Mouse (Mus musculus) heart, postnatal 0 days (tissue): ENCODE measurements around the gene Plk2. TPM values are rescaled to one million over a fixed set of nuclear protein-coding genes. Genes with fewer than 3 reads are reported as not detected.

ENCODE experiments used
- ATAC-seq: fragments of 200-750 bp; cut with Nextera tagmentation; 2 replicates; pipeline ENCODE4 v1.8.0; 2017; ENCODE audit warnings: low read depth, moderate number of reproducible peaks, moderate library complexity; ENCODE audit not compliant: insufficient read depth
- DNase-seq: peaks from one replicate; pipeline ENCODE4 v3.0.0-alpha.2; 2016; ENCODE audit warnings: low spot score
- H3K27ac ChIP-seq: fragments of 300-500 bp; sonication (generic); 2 replicates; pipeline ENCODE4 v1.5.1; 2014; ENCODE audit warnings: low read depth, mild to moderate bottlenecking
- H3K27me3 ChIP-seq: fragments of 300-500 bp; sonication (generic); 2 replicates; pipeline ENCODE4 v1.6.1; 2014; ENCODE audit warnings: low read length, mixed read lengths; ENCODE audit not compliant: control insufficient read depth, insufficient read depth
- H3K36me3 ChIP-seq: fragments of 300-500 bp; sonication (generic); replicated peaks from 2 replicates; pipeline ENCODE4 v1.6.1; 2014; ENCODE audit warnings: low read length, mixed read lengths; ENCODE audit not compliant: control insufficient read depth, insufficient read depth
- H3K4me1 ChIP-seq: fragments of 300-500 bp; sonication (generic); 2 replicates; pipeline ENCODE4 v1.6.1; 2014; ENCODE audit warnings: antibody characterized with exemption; ENCODE audit not compliant: control insufficient read depth, insufficient read depth
- H3K4me2 ChIP-seq: fragments of 300-500 bp; sonication (generic); 2 replicates; pipeline ENCODE4 v1.6.1; 2014; ENCODE audit warnings: low read depth, mild to moderate bottlenecking, low read length, moderate library complexity
- H3K4me3 ChIP-seq: fragments of 300-500 bp; sonication (generic); 2 replicates; pipeline ENCODE4 v1.5.1; 2014; ENCODE audit warnings: low read depth, low read length
- H3K9ac ChIP-seq: fragments of 300-500 bp; sonication (generic); replicated peaks from 2 replicates; pipeline ENCODE4 v1.6.1; 2014; ENCODE audit warnings: low read depth, low read length, mixed read lengths
- H3K9me3 ChIP-seq: fragments of 300-500 bp; sonication (generic); replicated peaks from 2 replicates; pipeline ENCODE4 v1.6.1; 2016; ENCODE audit warnings: low read length; ENCODE audit not compliant: control insufficient read depth
- CTCF ChIP-seq: IDR thresholded peaks from 2 replicates; pipeline ENCODE4 v1.5.1; 2016; ENCODE audit warnings: antibody characterized with exemption, control low read depth, low read depth
- EP300 ChIP-seq: IDR thresholded peaks from 2 replicates; pipeline ENCODE4 v1.6.1; 2016; ENCODE audit warnings: antibody characterized with exemption, low read depth
- WGBS: fragments of 180-500 bp; shearing (Covaris S2); extraction: QIAGEN DNeasy Blood & Tissue Kit; methylation state at CpG from one replicate; pipeline ENCODE4 v1.1.7; 2014; 5-methylcytosine and 5-hydroxymethylcytosine counted together
- polyA plus RNA-seq: library from polyadenylated mRNA; unstranded; fragments of >200 nt; fragmentation: Nextera tagmentation; extraction: Ambion mirVana; gene quantifications from 2 replicates; pipeline ENCODE4 v1.2.1, GENCODE M21; 2015
- total RNA-seq: library from RNA; depleted of rRNA; stranded (reverse); fragments of >200 nt; gene quantifications from 2 replicates; pipeline ENCODE4 v1.2.3, GENCODE M21; 2014; ENCODE audit warnings: low replicate concordance

Gene Plk2
- total and polyA plus RNA-seq, 2 experiments from 2014 or later, result 54.9 to 85.4 TPM

DNA sequence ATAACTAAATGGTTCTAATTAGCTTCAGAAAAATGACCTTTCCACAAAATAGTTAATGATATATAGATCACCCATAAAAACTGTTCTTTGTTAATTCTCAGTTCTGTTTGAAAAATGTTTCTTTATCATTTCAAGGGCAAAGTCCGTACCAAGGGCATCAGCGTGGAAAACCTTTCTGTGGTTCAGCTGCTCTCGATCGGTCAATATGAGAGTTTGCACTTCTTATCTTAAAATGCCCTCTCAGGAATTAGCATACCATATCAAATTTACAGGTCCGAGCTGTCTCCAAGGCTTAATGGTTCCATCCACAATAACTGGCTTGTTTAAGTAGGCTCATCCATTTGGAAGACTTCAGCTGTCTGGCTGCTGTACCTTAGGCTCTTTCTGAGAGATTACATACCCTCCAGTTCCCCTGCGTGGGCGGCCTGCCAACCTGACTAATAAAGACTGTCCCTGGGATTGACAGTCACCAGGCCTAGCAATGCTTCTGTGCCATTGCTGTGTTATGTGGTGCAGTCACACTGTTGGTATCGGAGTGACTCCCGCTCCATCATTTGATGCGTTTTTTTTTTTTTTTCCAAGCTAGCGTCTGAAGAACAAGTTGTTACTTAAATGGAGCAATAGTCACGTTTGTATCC lies 17.8 kb downstream of the Plk2 start:
- DNase-seq (peak; percentile 55), ATAC-seq (peak; percentile 76; the same call in 1 of the 2 replicates)
- WGBS, result 35% methylated on average over 12 of the region's 12 CpGs
- Histone ChIP-seq H3K9ac (no peak overlapping the region), H3K27ac (no peak overlapping the region), H3K4me1 (no peaks in the 10 kb centered on the region; the same call in 1 of the 2 replicates), H3K9me3 (no peaks in the 10 kb centered on the region), H3K4me3 (no peak overlapping the region), H3K27me3 (no peaks in the 10 kb centered on the region), H3K36me3 (no peaks in the 10 kb centered on the region), H3K4me2 (no peak overlapping the region)
- TF ChIP-seq EP300 (no peak), CTCF (no peak)

DNA sequence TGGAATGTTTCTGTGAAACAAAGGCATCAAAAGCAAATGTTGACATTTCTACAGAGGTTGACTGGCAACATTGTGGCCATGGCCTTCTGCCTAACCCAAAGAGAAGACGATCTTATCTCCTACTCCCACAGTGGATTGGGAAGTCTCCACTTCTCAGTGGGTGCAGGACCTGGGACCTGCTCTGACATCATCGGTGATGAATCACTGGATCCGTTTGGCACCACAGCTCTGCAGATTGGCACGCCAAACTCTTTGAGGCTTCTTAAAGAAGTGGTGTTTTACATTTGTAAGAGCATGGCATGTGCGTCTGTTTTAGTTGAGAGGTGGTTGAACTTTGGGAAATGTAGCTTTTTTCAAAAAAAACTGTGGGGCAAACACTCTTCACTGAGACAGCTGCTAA lies 23.8 kb downstream of the Plk2 start:
- H3K9me3 ChIP-seq, result no peaks in the 10 kb centered on the region
- H3K27me3 ChIP-seq, result no peaks in the 10 kb centered on the region
- no peak overlapping the region for H3K4me3 ChIP-seq
- no peaks in the 10 kb centered on the region for H3K36me3 ChIP-seq
- WGBS, result 76% methylated on average over 5 of the region's 5 CpGs
- H3K4me2 ChIP-seq, result no peak overlapping the region
- TF ChIP-seq EP300 (no peak), CTCF (no peak)
- no peak overlapping the region for H3K27ac ChIP-seq
- no peak for ATAC-seq
- DNase-seq, result no peak
- no peak overlapping the region for H3K9ac ChIP-seq
- no peaks in the 10 kb centered on the region for H3K4me1 ChIP-seq

DNA sequence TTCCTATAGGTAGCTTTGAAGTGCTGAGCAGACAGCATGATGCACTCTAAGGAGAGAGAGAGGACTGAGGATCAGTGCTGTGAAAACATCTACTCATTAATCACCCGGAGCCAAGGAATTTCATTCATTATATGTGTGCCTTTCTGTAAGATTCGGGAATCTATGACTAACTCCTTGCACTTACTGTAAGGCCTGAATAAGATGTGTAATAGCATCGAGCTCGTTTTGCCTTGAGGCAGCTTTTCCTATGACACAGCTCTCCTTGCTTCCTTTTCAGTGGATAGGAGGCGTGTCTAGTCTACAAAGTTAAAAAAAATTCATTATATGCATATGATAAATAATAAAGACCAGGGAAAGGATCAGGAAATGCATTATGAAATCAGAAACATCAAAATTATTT lies 24.8 kb downstream of the Plk2 start:
- Histone ChIP-seq H3K27ac (no peak overlapping the region), H3K9me3 (no peaks in the 10 kb centered on the region), H3K4me3 (no peak overlapping the region), H3K9ac (no peak overlapping the region), H3K4me2 (no peak overlapping the region), H3K36me3 (no peaks in the 10 kb centered on the region), H3K4me1 (no peaks in the 10 kb centered on the region), H3K27me3 (no peaks in the 10 kb centered on the region)
- ATAC-seq (no peak), DNase-seq (no peak)
- WGBS, result 68% methylated on average over 5 of the region's 5 CpGs
- no peak for TF ChIP-seq CTCF
- TF ChIP-seq EP300, result no peak

DNA sequence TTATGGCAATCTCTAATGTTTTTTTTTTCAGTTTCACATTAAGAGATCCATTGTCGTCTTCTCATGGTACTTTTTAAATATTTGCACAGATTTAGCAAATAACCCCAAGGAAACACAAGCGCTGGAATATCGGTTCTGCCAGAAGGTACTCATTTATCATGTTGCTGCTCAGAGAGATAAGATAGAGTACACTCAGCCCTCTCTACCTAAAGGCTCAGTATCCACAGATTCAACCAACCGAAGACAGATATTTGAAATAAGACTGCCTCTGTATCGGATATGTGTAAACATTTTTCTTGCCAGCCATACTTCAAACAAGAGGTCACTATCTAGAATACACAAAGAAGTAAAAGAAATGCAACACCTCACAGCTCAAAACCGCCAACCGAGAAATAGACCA lies 27.6 kb downstream of the Plk2 start:
- 59% methylated on average over 7 of the region's 7 CpGs for WGBS
- Histone ChIP-seq H3K27ac (no peak overlapping the region), H3K4me1 (no peaks in the 10 kb centered on the region), H3K27me3 (no peaks in the 10 kb centered on the region), H3K4me3 (no peak overlapping the region), H3K4me2 (no peak overlapping the region), H3K9ac (no peak overlapping the region), H3K36me3 (no peaks in the 10 kb centered on the region), H3K9me3 (no peaks in the 10 kb centered on the region)
- TF ChIP-seq CTCF (no peak), EP300 (no peak)
- DNase-seq (no peak), ATAC-seq (no peak)

DNA sequence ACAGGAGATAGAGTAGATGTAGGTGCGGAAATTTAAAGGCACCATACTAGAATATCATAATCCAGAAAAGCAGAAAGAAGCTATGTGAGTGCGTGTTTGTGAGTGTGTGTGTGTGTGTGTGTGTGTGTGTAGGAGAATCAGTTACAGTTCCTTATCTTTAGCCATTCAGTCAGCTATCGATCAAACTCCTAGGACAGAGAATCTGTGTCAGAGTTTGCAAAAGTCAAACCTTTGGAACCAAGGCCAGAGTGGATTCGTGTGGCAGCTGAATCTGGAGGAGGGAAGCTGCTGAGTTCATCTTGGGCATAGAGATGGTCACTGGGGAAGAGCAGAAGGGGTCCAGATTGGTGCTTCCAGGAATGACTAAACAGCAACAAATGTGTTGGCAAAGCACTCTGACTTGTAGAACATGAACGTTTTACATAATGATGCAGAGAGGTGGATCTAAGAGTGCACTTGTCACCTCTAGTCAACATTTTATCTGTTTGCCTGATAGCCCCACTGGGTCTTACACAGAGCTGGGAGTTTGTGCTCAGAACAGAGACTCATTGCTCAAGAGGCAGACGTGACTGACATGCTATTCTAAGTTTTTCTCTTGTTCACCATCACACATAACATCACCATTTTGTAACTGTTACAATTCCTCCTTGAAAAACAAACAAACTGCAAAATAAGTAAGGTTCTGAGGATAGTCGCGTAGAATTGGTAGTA lies 30.8 kb downstream of the Plk2 start:
- Histone ChIP-seq H3K27me3 (no peaks in the 10 kb centered on the region), H3K4me2 (no peak overlapping the region), H3K27ac (no peak overlapping the region), H3K4me3 (no peak overlapping the region), H3K4me1 (no peaks in the 10 kb centered on the region), H3K9me3 (no peaks in the 10 kb centered on the region), H3K36me3 (no peaks in the 10 kb centered on the region), H3K9ac (no peak overlapping the region)
- WGBS, result 75% methylated on average over 8 of the region's 8 CpGs
- DNase-seq, result no peak
- TF ChIP-seq CTCF (no peak), EP300 (no peak)
- no peak for ATAC-seq

DNA sequence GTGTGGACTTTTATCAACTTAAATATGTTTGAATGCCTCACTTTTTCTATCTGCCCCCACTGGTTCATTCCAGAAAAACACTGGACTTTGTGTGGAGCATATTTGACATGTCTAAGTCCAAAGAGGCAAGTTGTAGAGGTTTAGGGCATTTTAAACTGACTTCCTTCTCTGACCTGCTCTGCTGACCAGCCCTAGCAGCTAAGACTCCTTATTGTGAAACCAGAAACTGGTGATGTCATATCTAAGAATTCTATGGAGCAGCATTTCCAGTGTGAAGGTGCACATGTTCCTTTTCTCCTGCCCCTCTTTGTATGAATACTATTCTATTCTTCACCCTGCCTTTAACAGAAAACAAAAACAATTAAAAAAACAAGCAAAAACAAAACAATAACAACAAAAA lies 36.5 kb downstream of the Plk2 start:
- no peak overlapping the region for H3K9ac ChIP-seq

More for the DNA sequence above, 36.5 kb downstream of the Plk2 start:
- no peak for ATAC-seq
- Histone ChIP-seq H3K4me3 (no peak overlapping the region), H3K27me3 (no peaks in the 10 kb centered on the region), H3K9me3 (0 out of 2 replicates have a peak, but pooled peaks cover 7% of the 10 kb centered on the region), H3K4me1 (no peaks in the 10 kb centered on the region; the same call in 1 of the 2 replicates), H3K4me2 (no peak overlapping the region), H3K36me3 (no peaks in the 10 kb centered on the region), H3K27ac (no peak overlapping the region)
- TF ChIP-seq EP300, result no peak
- no peak for TF ChIP-seq CTCF
- no peak for DNase-seq
